Mouse (Mus musculus): ENCODE data around the gene Ncln.

DNA sequence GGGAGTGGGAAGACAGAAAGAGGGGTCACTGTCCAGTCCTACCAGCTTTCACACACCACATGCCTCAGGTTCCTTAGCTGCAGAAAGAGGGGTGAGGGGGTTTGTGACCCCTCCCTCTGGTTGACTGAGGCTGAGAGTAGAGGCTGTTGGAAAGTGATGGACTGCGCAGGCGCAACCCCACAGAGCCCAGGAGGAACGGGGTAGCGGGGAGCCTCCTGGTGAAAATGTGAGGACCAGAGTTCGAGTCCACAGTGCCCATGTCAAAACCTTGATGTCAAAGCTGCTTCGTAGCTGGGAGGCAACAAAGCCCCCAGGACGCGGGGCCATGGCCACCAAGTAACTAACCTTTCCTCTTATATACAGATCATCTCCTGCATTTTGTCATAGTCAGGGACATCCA is 38.6 kb downstream of the Ncln start:
- TF ChIP-seq POLR2A (IDR thresholded peaks at IDR 0.05; ENCODE audit: borderline replicate concordance, extremely low read depth, insufficient read depth, insufficient read length, poor library complexity, severe bottlenecking) (no peak), CTCF (IDR thresholded peaks at IDR 0.05; ENCODE audit: borderline replicate concordance, extremely low read depth, insufficient read depth, insufficient read length) (no peak)

Data from brain, embryonic 14.5 days (tissue).